Mouse (Mus musculus): ENCODE results near the gene Ms4a8a.
"Not testable (repeated sequence)": the region's sequence is repeated elsewhere in the genome, so short reads cannot be mapped to it uniquely, and the experiment has no call there.

Gene Ms4a8a

DNA sequence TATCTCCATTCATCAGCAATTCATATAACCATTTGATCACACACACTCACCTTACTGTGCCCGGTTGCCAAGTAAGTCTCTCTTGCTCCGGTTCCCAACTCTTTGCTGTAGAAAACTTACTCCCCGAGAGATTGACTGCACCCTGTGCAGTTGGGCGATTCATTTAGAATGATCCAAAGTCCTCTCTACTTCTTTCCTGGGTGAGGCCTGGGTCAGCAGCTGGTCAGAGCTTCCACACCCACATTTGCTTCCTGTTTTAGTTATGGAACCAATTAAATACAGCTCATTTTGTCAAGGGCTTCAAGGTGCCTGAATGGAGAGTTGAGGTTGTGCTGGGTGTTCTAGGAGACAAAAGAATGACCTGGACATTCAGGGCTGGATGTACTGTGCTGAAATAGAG, at the start of gene Ms4a8a:
Ms4a8a (minus strand) TSS at position 169 of the 400 bp plus-strand sequence.
- DNase-seq, result no peak

DNA sequence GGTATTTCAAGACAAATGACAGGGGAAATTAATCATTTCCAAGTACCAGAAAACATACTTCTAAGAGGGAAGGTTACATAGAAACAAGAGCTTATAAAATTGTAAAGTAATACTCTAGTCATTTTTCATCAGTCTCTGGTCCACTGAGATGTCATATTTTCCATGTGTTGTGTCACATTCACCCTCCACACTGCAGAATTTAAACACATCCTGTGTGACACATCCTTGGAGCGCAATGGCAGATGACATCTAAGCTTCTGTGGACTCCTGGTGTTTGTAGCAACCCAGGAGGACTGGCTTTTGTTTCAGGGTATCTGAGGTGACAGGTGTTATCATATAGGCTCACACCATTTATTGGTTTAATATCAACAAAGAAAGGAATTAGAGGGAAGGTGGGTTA, 48.8 kb upstream of the Ms4a8a start:
- DNase-seq, result no peak

DNA sequence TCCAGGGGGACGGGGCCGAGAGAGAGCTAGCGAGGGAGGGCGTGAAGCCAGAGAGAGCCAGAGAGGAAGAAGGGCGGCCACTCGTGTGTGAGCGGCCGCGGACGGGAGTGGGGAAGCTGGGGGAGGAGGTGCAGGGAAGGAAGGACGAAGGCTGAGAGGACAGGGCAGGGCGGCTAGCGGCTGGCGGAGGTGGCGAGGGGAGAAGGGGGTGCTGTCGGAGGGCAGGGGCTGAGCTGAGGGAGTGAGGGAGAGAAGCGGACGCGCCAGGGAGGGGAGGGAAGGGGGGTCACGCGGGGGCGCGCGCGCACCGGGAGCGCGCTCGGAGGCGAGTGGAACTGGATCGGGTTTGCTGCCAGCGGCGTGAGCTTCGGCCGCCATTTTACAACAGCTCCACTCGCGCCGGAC, 40.1 kb upstream of the Ms4a8a start:
- DNase-seq, result peak; percentile 14

DNA sequence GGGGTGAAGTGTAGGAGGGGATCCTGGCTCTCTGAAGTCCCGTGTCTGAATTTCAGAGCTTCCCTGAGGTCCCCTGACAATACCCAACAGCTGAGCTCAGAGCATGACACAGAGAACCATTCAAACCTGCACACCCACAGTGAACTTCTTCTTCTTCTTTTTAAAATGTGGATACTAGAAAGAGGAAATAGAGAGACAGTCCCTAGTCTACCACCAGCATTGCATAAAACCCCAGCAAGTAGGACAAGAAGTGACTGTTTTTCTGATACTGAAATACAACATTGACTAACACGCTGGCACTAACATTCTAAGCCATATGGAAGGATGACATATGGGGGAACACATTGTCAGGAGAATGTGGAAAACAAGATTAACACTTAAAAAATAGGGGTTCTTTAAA, 38.4 kb upstream of the Ms4a8a start:
- no peak for DNase-seq

DNA sequence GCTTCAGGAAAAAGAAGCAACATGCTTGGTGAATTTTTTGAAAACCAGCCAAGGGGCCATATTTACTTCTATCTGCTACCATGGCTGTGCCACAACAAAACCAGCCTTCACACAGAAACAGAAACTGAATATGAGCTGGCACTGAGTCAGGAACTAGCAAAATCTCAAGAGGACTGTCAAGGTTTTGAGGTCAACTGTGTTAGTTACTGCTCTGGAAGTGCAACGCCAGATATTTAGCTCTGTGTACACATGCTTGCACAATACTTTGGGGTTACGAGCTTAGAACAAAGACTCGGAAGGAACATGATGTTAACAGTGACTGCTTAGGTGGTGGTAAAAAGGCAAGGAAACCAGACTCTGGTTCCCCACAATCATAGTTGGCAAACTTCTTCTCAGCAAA, 26.8 kb upstream of the Ms4a8a start:
- DNase-seq, result no peak

DNA sequence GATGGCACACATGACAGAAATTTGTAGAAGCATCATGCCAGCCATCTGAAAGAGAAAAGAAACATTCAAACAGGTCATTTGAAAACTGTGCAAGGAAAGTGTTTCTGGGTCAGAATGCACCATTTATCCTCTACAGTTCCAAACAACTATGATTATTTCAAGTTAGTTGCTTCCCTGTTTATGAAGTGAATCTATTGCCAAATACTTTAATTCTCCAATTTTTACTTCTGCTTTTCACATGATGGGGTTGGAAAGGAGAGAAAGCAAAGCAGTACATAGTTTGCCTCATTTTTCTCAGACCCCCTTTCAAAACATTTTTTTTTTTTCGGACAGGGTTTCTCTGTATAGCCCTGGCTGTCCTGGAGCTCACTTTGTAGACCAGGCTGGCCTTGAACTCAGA, 21.0 kb upstream of the Ms4a8a start:
- no peak for DNase-seq

DNA sequence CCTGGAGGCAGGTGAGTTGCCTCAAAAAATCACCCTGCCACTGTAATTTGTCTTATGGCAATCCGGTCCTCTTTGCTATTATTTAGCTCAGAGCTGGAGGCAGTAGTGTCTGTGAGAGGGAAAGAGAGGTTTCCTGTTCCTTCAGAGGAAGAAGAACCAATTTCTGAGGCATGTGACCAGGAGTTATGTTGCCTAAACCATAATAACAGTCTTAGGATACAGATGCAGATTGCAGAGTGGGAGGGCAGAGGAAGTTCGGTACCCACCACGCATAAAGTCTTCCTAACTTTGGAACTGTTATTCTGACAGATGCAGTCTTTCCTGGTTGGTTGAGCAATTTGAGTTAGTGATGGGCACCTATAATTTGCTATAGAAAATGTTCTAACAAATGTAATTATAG, 17.5 kb upstream of the Ms4a8a start:
- no peak for DNase-seq

DNA sequence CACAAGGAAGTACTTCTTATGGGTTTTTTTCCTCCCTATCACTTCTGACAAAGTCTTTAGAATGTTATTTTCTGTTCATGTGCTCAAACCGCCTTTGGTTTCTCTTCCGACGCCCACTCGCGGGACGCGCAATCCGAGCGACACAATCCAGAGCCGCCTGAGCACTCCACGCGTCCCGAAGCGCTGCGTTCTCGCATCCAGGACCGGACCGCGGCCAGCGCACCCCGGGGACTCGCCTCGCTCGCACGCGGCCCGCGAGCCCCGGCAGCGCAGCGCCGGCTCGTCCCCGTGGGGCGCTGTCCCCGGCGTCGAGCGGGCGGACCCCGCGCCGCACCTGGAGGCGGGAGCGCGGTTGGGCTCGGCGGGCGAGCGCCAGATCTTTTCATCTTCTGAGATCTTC, 11.2 kb upstream of the Ms4a8a start:
- not testable (repeated sequence) for DNase-seq

DNA sequence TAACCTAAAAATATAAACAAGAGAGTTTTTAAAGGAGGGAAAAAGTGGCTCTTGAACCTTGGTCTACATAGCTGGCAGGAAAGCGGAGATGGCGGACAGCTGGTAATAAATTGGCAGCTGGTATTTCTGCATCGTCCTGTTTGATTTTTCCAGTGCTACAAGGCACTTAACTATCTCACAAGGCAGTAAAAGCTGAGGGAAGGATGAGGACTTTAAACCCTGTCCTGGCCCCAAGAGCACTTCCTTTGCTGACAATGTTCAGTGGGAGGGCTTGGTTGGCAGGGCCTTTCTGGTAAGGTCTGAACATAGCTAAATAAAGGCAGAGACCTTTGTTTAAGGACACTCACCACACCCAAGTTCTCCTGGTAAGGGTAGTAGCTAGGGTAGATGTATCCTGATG, 10.5 kb downstream of the Ms4a8a start:
- DNase-seq, result no peak

DNA sequence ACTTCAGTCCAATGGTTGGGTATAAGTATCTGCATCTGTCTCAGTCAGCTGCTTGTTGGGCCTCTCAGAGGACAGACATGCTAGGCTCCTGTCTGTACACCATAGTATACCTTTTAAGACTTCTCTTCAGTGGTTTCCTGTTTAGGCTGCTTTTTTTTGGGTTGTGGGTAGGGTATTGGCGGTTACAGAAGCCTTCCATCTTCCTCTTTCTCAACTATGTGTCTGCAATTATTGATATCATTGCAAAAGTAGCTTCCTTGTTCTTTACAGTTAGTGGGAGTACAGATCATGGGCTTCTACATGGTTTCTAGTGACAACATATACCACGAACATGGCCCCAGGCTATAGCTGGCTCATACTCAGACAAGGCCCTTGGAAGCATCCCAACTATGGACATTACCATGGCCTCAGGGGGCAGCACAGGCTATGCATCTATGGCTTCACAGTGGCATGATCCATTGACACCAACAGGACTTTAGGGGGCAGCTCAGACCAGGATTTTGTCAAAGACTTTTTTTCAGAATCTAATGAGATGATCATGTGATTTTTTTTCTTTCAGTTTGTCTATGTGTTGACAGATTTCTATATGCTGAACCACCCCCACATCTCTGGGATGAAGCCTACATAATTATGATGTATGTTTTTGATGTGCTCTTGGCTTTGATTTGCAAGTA, 15.6 kb downstream of the Ms4a8a start:
- DNase-seq, result no peak

DNA sequence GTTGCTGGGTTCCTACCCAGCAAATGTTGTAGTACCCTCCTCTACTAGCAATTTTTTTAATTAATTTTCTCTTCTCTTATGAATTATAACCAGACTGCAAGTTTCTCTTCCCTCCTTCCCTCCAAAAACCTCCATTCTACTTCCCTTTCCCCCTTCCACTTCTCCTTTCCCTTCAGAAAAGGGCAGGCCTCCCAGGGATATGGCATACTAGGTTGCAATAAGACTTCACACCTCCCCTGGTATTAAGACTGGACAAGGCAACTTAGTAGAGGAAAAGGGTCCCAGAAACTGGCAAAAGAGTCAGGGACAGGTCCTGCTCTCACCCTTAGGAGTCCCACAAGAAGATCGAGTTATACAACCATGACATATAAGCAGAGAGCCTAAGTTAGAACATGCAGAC, 20.0 kb downstream of the Ms4a8a start:
- no peak for DNase-seq

DNA sequence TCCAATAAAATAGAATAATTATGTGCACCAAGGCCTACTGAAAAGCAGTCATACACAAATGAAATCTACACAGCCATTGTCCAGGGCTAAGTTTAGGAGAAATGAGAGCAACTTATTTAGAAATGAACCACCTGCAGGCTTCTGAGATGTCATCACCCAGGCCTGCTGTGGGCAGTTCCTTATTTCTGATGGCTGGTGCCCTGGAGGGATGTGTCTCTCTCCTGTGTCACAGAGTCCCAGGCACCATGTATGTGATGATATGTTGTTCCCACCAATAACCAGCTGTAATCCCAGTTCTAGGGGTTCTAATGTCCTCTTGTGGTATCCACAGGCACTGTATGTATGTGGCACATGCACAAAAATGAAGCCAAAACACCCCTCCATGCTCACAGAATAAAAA, 20.9 kb downstream of the Ms4a8a start:
- DNase-seq, result no peak

DNA sequence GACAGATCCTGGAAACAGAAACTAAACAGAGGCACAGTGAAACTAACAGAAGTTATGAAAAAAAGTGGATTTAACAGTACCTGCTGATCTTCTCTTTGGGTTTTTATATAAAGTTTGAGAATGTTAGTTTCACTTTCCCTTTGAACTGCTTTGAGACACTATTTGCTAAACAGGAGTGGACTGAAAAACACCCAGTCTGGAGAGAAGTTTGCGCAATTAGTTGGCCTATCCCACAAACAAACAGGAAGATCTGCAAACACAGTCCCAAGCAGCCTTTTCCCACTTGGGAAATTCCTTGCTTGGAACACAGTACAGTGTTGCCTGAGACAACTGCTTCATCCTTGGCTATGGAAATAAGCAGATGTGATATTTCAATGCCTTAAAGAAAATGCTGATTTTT, 25.2 kb downstream of the Ms4a8a start:
- not testable (repeated sequence) for DNase-seq

DNA sequence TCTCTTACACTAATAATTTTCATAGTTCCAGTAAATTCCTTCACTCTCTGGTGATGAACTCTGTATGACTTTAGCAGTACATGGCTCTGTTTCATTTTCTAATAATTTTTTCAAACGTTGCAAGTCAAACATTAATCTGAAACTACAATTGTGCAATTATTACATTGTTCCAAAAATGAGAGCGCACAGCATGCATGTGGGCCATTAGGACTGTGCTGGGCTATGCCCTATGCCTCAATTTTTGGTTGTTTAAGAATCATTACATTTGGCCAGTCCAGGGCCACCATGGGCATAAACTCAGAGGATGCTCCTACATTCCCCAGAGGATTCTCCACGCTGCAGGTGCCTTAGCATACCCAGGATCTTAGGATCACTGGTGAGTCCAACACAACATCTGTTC, 27.6 kb downstream of the Ms4a8a start:
- no peak for DNase-seq

DNA sequence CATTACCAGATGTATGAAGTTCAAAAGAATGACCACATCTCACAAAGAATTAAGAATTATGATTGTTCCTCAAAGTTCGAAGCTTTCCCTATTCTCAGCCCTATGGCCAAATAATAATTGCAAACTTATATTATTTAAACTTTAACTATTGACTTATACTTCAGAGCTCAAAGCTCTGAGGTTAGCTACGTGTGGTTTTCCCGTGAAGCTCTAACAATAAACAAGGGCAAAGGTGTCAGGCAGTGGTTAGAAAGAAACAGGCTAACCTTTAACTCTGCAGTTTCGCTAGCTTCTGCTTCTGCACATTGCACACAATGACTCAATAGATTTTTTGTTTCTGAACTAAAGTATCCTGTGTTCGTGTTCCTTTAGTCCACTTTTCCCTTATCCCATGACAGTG, 28.0 kb downstream of the Ms4a8a start:
- no peak for DNase-seq

DNA sequence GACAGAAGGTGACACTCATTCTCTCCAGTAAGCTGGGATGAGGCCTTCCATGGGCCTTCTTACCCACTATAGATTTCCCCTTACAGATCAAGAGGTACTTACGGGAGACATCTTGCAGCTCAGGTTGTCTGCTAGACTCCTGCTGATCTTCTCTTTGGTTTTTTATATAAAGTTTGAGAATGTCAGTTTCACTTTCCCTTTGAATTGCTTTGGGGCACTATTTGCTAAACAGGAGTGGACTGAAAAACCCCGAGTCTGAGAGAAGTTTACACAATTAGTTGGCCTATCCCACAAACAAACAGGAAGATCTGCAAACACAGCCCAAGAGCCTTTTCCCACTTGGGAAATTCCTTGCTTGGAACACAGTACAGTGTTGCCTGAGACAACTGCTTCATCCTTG, 30.6 kb downstream of the Ms4a8a start:
- no peak for DNase-seq

DNA sequence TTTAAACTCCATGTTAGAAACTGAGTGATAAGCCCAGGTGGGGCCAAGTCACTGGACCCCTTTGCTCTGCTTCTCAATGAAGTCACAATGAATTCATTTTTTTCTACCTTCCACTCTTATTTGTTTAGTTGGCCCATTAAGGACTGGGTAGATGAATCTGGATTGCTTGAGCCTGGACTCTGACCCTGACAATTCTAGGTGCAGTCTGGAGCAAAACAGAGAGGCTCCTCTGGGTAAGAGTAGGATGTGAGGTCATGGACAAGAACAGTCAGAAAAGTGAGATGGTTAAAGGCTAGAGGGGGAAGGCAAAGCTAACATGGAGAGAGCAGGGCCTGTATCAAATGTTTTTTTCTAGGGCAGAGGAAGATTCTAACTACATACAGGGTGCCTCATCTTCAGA, 31.5 kb downstream of the Ms4a8a start:
- no peak for DNase-seq

DNA sequence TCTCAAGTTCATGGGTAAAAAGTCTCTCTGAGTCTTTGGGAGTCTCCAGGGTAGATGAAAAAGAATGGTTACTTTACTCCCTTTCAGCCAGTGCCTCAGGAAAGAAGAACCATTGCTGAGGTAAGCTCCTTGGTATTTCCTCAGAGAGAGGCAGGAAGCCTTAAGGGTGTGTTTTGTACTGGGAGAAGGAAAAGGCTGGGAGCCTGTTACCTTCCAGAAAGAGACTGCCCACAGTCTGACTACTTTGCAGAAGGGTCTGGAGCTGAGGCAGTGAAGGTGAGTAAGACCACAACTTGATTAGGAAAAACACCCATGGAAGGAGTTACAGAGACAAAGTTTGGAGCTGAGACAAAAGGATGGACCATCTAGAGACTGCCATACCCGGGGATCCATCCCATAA, 32.4 kb downstream of the Ms4a8a start:
- DNase-seq, result no peak

DNA sequence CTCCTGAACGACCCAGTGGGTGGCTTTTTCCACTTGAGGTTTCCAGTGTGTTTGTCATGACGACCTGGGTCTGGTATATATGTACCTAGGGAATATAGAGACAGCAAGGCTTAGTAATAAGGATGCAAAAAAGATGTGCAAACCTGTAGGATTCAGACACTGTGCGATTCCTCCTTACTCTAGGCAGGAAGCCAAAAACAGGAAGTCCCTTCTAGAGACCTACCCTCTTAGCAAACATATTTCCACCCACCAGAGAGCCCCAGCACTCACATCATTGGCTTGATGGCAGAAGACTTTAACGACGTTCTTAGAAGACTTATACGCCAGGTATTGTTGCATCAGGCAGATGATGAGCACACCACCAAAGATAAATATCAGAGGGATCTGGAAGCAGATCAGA, 32.9 kb downstream of the Ms4a8a start:
- no peak for DNase-seq

DNA sequence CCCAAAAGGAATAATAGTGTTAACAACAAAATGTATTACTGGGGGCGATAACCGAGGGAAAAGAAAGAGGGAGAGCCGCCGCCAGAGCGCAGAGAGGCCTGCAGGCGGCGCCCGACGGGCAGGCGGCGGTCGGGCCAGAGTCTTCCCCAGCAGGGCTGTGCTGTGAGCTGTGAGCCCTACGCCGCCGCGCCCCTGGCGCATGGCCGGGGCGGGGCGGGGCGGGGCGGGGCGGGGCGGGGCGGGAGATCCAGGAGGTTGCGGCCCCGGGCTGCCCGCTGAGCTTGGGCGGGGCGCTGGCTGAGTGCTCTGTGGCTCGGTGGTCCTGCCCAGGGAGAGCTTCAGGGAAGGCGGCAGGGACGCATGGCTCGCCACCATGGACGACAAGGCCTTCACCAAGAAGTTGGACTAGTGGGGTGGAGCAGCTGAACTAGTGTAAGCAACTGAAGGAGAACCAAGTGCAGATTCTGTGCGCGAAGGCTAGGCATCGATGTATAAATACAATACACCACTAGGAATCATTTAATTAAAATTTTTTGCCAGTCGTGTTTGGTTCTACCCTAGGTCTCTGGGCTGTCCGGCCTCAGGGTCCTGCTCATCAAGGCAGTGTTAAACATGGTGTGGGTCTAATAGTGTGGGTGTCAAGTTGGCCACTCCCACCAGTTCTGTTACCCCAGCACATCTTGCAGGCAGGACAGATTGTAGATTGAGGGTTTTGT, 35.7 kb downstream of the Ms4a8a start:
- no peak for DNase-seq

DNA sequence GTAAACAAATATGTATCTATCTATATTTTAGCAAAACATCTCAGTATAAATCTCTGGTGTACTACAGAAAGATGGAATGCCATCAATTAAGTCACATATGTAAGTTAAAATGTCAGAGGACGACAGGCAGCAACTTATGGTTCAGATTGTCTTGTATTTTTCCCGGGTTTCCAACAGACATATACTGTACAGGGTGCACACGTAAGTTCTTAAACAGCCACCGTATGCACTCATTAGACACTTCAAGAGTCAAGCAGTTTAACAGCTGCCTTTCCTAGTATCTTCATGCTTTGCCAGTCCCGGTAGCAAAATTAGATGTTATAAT, 36.3 kb downstream of the Ms4a8a start:
- DNase-seq, result no peak

DNA sequence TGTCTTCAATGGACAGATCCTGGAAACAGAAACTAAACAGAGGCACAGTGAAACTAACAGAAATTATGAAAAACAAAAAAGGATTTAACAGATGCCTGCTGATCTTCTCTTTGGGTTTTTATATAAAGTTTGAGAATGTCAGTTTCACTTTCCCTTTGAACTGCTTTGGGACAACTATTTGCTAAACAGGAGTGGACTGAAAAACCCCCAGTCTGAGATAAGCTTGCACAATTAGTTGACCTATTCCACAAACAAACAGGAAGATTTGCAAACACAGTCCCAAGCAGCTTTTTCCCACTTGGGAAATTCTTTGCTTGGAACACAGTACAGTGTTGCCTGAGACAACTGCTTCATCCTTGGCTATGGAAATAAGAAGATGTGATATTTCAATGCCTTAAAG, 43.3 kb downstream of the Ms4a8a start:
- DNase-seq, result no peak

DNA sequence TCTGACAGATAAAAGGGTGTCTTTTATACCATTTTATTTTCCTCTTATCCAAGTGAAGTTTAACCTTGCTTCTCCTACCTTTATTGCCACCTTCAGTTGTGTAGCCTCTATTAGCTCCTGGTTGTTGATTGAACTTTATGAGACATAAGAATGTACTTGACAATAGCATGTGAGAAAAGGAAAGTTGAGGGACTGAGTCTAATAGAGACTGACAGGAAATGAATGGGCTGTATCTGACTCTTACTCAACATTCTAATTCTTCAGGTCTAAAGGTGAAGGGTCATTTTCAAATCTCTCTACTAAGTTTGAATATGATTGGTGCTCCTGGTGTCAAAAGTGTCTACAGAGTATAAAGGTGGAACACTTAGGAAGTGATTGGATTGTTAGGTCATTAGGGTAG, 58.5 kb downstream of the Ms4a8a start:
- no peak for DNase-seq

DNA sequence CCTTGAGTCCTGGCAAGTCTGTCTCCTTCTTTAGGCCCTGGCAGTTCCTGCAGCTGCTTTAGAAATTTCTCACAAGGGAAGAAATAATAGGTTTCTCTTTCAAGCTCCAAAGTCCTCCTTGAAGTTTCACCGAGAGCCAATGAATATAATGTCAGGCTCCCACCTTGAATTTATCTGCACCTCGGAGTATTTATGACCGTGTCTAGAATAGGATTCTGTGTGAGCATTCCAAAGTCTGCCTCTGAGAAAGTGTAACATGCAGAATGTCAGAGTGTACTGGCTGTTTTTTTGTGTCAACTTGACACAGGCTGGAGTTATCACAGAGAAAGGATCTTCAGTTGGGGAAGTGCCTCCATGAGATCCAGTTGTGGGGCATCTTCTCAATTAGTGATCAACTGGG, 63.0 kb downstream of the Ms4a8a start, which contains the start of gene Ms4a18:
Ms4a18 (minus strand) TSS at position 141 of the 400 bp plus-strand sequence.
- DNase-seq, result no peak

Measured in cerebellum, adult 8-10 months (tissue).